In the genomic region with DNA sequence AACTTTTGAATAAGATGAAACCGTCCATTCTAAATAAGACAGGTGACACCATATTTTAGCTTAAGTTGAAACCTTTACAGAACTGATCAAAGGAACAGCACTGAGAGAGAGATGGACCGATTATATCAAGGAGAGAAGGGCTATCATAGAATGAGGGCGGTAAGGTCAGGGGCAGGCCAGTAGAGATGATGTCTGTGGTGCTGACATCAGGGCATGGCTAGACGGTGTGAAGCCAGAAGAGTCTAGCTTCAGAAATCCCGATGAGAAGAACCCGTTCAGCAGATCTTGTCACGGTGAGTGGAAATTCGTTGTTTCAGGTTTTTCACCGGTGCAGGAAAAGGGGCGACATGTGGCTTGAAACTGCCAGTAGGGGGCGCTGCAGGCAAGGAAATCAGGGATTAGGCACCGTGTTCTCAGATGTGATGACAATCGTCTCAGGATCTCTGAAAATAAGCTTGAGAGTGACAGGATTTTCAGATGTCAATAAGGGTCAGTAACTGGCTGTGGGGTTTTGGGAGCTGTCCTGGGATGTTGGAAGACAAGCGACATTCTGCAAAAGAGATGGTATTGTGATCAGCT, we compare ENCODE assay signal across 10 mouse cellular contexts. TPM values are rescaled to one million over a fixed set of nuclear protein-coding genes. Genes with fewer than 3 reads are reported as not detected.
A peak's percentile ranks its signal among the peaks of the same experiment; 100 is the strongest.
DNase-seq lines count a peak whose midpoint lies in the region; ATAC-seq lines count a peak whose summit lies in the region.
"Had no signal": no experiment of that assay in that cellular context is flagged by ENCODE, and none has a peak within 500 bp of the region (broad histone marks: within the 10 kb centered on the region; RNA-seq: fewer than 3 reads in every experiment).

No protein-coding gene starts in this region.

- no peaks in the 10 kb centered on the region for H3K36me3 ChIP-seq in forebrain, embryonic 16.5 days (ENCODE audit: control insufficient read depth, insufficient read depth)
- H3K36me3 ChIP-seq in kidney, embryonic 15.5 days: no peaks in the 10 kb centered on the region
- no peaks in the 10 kb centered on the region for H3K36me3 ChIP-seq in limb, embryonic 13.5 days
- no peaks in the 10 kb centered on the region for H3K36me3 ChIP-seq in neural tube, embryonic 13.5 days
- H3K36me3 ChIP-seq: G1E; liver, embryonic 15.5 days had no signal

- no peak overlapping the region for H3K4me3 ChIP-seq in forebrain, embryonic 16.5 days (replicated peaks; ENCODE audit: low read length)
- H3K4me3 ChIP-seq in kidney, embryonic 15.5 days (replicated peaks): no peak overlapping the region
- H3K4me3 ChIP-seq in limb, embryonic 13.5 days: no peak overlapping the region
- no peak overlapping the region for H3K4me3 ChIP-seq in neural tube, embryonic 13.5 days
- H3K4me3 ChIP-seq: liver, embryonic 15.5 days had no signal

- no peak overlapping the region; the same call in 1 of the 2 replicates for H3K4me2 ChIP-seq in forebrain, embryonic 16.5 days (ENCODE audit: low read length)
- H3K4me2 ChIP-seq in kidney, embryonic 15.5 days: no peak overlapping the region
- H3K4me2 ChIP-seq in limb, embryonic 13.5 days (replicated peaks): no peak overlapping the region
- H3K4me2 ChIP-seq in neural tube, embryonic 13.5 days: peak overlapping the region; percentile 26; the same call in 1 of the 2 replicates
- H3K4me2 ChIP-seq: liver, embryonic 15.5 days had no signal

- WGBS in forebrain, embryonic 16.5 days: 23% methylated on average over 14 of the region's 14 CpGs
- WGBS in kidney, embryonic 15.5 days: 29% methylated on average over 14 of the region's 14 CpGs
- 26% methylated on average over 14 of the region's 14 CpGs for WGBS in limb, embryonic 13.5 days
- 26% methylated on average over 14 of the region's 14 CpGs for WGBS in neural tube, embryonic 13.5 days

- H3K9ac ChIP-seq in forebrain, embryonic 16.5 days (replicated peaks; ENCODE audit: low read depth, low read length): peak overlapping the region; percentile 48; the same call in 1 of the 2 replicates
- H3K9ac ChIP-seq in kidney, embryonic 15.5 days: no peak overlapping the region
- no peak overlapping the region for H3K9ac ChIP-seq in limb, embryonic 13.5 days
- no peak overlapping the region for H3K9ac ChIP-seq in neural tube, embryonic 13.5 days
- H3K9ac ChIP-seq: liver, embryonic 15.5 days had no signal

- H3K27me3 ChIP-seq in forebrain, embryonic 16.5 days (replicated peaks; ENCODE audit: control insufficient read depth, insufficient read depth, low read length): no peaks in the 10 kb centered on the region
- no peaks in the 10 kb centered on the region for H3K27me3 ChIP-seq in kidney, embryonic 15.5 days
- no peaks in the 10 kb centered on the region for H3K27me3 ChIP-seq in limb, embryonic 13.5 days
- no peaks in the 10 kb centered on the region for H3K27me3 ChIP-seq in neural tube, embryonic 13.5 days
- H3K27me3 ChIP-seq: liver, embryonic 15.5 days had no signal

- no peaks in the 10 kb centered on the region for H3K9me3 ChIP-seq in forebrain, embryonic 16.5 days (ENCODE audit: control insufficient read depth, low read length)
- H3K9me3 ChIP-seq in kidney, embryonic 15.5 days (replicated peaks): no peaks in the 10 kb centered on the region
- H3K9me3 ChIP-seq in limb, embryonic 13.5 days: no peaks in the 10 kb centered on the region
- no peaks in the 10 kb centered on the region for H3K9me3 ChIP-seq in neural tube, embryonic 13.5 days
- H3K9me3 ChIP-seq: liver, embryonic 15.5 days had no signal

- no peak overlapping the region for H3K27ac ChIP-seq in forebrain, embryonic 16.5 days (ENCODE audit: low read length)
- H3K27ac ChIP-seq in kidney, embryonic 15.5 days: no peak overlapping the region
- no peak overlapping the region for H3K27ac ChIP-seq in limb, embryonic 13.5 days
- H3K27ac ChIP-seq in neural tube, embryonic 13.5 days (replicated peaks): no peak overlapping the region
- H3K27ac ChIP-seq: liver, embryonic 15.5 days had no signal

- peak; percentile 86 for ATAC-seq in forebrain, embryonic 16.5 days
- peak; percentile 67 for ATAC-seq in kidney, embryonic 15.5 days (replicated peaks; ENCODE audit: low FRiP score)
- ATAC-seq in limb, embryonic 13.5 days (ENCODE audit: low FRiP score, low read depth): peak; percentile 36; the same call in 1 of the 2 replicates
- peak; percentile 63; the same call in 1 of the 2 replicates for ATAC-seq in neural tube, embryonic 13.5 days (ENCODE audit: low read depth)

- intact Hi-C loops in heart, postnatal 10 days (cut with DNase I): no loop called here

- peak; percentile 21 to 64 for DNase-seq in heart, postnatal 10 days
- no peak for DNase-seq in heart, adult 9 months (ENCODE audit: low spot score in 2 of 2)
- DNase-seq in cerebellum, adult 11 months: peak; percentile 72
- peak; percentile 26 to 47 for DNase-seq in urinary bladder, postnatal 36 days (ENCODE audit: low spot score in 2 of 2)

- peaks cover 4% of the 10 kb centered on the region; the same call in 1 of the 2 replicates for H3K4me1 ChIP-seq in forebrain, embryonic 16.5 days (replicated peaks; ENCODE audit: control insufficient read depth, insufficient read depth, low read length)
- peaks cover 6% of the 10 kb centered on the region; the same call in 1 of the 2 replicates for H3K4me1 ChIP-seq in kidney, embryonic 15.5 days
- no peaks in the 10 kb centered on the region for H3K4me1 ChIP-seq in limb, embryonic 13.5 days
- H3K4me1 ChIP-seq in neural tube, embryonic 13.5 days (replicated peaks): no peaks in the 10 kb centered on the region
- H3K4me1 ChIP-seq: liver, embryonic 15.5 days had no signal

RNA-seq across cellular contexts. Expression of gene 4931417E11Rik, which starts 48.4 kb away (rescaled TPM):
- not detected for total RNA-seq in heart, postnatal 10 days (2021)
- not detected in 2 replicates for polyA plus RNA-seq in forebrain, embryonic 16.5 days (2015; fragmentation: Nextera tagmentation; extraction: Ambion mirVana)
- not detected in 2 replicates for polyA plus RNA-seq in kidney, embryonic 15.5 days (2015; fragmentation: Nextera tagmentation; extraction: Ambion mirVana)
- polyA plus RNA-seq in limb, embryonic 13.5 days (2015; fragmentation: Nextera tagmentation; extraction: Ambion mirVana): not detected in 2 replicates
- polyA plus RNA-seq in neural tube, embryonic 13.5 days (2015; fragmentation: Nextera tagmentation; extraction: Ambion mirVana): not detected in 2 replicates
- total RNA-seq: G1E had no signal
- polyA plus RNA-seq: G1E; liver, embryonic 15.5 days had no signal

Comparison
In these comparisons a context has a peak if more than half of its experiments do, and no peak if none do; other contexts are left out.
1. DNase-seq: peak in heart, postnatal 10 days (2 of 2), cerebellum, adult 11 months (single experiment) and urinary bladder, postnatal 36 days (2 of 2); none in heart, adult 9 months (0 of 2).
2. ATAC-seq: peak in every context shown above with its lines; median percentile 86 in forebrain, embryonic 16.5 days; 67 in kidney, embryonic 15.5 days; 63 in neural tube, embryonic 13.5 days; 36 in limb, embryonic 13.5 days.